Mouse (Mus musculus) midbrain, embryonic 16.5 days (tissue): ENCODE measurements around the gene Bysl. TPM values are rescaled to one million over a fixed set of nuclear protein-coding genes. Genes with fewer than 3 reads are reported as not detected.
"Not testable (repeated sequence)": the region's sequence is repeated elsewhere in the genome, so short reads cannot be mapped to it uniquely, and the experiment has no call there.

Source experiments
- ATAC-seq: fragments of 200-750 bp; cut with Nextera tagmentation; 2 replicates; pipeline ENCODE4 v1.8.0; 2017; ENCODE audit warnings: moderate TSS enrichment
- H3K27ac ChIP-seq: fragments of 300-500 bp; sonication (generic); 2 replicates; pipeline ENCODE4 v1.5.1; 2014; ENCODE audit warnings: mild to moderate bottlenecking, low read length, mixed read lengths
- H3K27me3 ChIP-seq: fragments of 300-500 bp; sonication (generic); 2 replicates; pipeline ENCODE4 v1.6.1; 2014; ENCODE audit warnings: low read depth, low read length, mixed read lengths; ENCODE audit not compliant: control insufficient read depth, insufficient read depth
- H3K36me3 ChIP-seq: fragments of 300-500 bp; sonication (generic); 2 replicates; pipeline ENCODE4 v1.6.1; 2014; ENCODE audit warnings: mild to moderate bottlenecking, low read length, moderate library complexity, mixed read lengths; ENCODE audit not compliant: control insufficient read depth, insufficient read depth
- H3K4me1 ChIP-seq: fragments of 300-500 bp; sonication (generic); 2 replicates; pipeline ENCODE4 v1.6.1; 2014; ENCODE audit warnings: mild to moderate bottlenecking, low read length, mixed read lengths; ENCODE audit not compliant: control insufficient read depth, insufficient read depth
- H3K4me2 ChIP-seq: fragments of 300-500 bp; sonication (generic); 2 replicates; pipeline ENCODE4 v1.6.1; 2014; ENCODE audit warnings: mild to moderate bottlenecking, low read length, mixed read lengths
- H3K4me3 ChIP-seq: fragments of 300-500 bp; sonication (generic); 2 replicates; pipeline ENCODE4 v1.5.1; 2014; ENCODE audit warnings: low read depth, mild to moderate bottlenecking, low read length, moderate library complexity, mixed read lengths
- H3K9ac ChIP-seq: fragments of 300-500 bp; sonication (generic); 2 replicates; pipeline ENCODE4 v1.6.1; 2014; ENCODE audit warnings: low read depth, low read length, mixed read lengths
- H3K9me3 ChIP-seq: fragments of 300-500 bp; sonication (generic); replicated peaks from 2 replicates; pipeline ENCODE4 v1.6.1; 2014; ENCODE audit warnings: mild to moderate bottlenecking, low read length, mixed read lengths; ENCODE audit not compliant: control insufficient read depth, poor library complexity, severe bottlenecking
- WGBS: fragments of 180-500 bp; shearing (Covaris S2); extraction: QIAGEN DNeasy Blood & Tissue Kit; methylation state at CpG from one replicate; pipeline ENCODE4 v1.1.7; 2014; 5-methylcytosine and 5-hydroxymethylcytosine counted together
- polyA plus RNA-seq: library from polyadenylated mRNA; unstranded; fragments of >200 nt; fragmentation: Nextera tagmentation; extraction: Ambion mirVana; gene quantifications from 2 replicates; pipeline ENCODE4 v1.2.1, GENCODE M21; 2015

Gene Bysl
- 38.6 and 40.7 TPM in 2 replicates for polyA plus RNA-seq

DNA sequence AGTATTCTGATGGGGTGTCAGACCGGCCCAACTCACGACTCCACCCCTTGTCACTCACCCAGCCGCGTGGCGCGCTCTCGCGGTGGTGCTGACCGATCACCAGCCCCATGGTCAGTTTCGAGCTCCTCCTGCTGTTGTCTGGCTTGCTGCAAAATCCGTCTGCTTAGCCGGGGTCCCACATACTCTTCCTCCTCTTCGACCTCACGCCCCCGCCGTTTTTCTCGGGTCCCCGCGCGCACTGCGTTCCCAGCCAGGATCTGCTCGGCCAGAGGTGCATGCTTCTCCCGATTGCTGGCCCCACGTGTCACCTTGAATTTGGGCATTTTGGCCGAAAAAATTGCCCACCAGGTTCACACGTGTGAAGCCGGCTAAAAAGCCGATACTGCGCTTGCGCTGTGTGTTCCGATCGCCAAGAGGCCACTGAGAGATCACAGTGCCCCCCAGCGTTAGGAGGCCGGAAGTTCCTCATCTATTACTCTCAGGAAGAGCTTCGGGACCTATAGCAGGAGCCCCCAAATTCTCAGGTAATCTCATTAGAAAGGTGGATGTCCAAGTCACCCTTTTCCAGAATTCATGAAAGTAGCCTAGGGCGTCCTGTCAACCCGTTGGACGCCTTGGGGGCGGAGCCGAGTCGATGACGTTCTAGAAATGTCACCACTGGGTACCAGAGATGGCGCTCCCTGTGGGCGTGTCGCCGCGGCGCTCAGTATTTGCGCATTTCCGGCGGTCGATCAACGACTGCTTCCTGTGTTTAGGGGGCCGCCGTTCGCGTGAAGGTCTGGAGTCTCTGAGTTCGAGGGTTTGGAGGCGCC, at the start of gene Bysl, which contains the start of the genes Med20 and Gm20517:
Gene Bysl (minus strand): TSS at position 644 of the 812 bp plus-strand sequence.
Gene Med20 (plus strand): TSS at position 734 of the 812 bp plus-strand sequence.
Gene Gm20517 (plus strand): TSS at position 741 of the 812 bp plus-strand sequence.
- under 1% methylated on average over 59 of the region's 59 CpGs for WGBS
- peak within 1 kb of the TSS; percentile 80 for H3K27ac ChIP-seq
- H3K4me3 ChIP-seq = peak within 1 kb of the TSS; percentile 84
- H3K9me3 ChIP-seq = no peaks in the 10 kb centered on the region
- peak; percentile 94 for ATAC-seq
- H3K4me2 ChIP-seq = peak within 1 kb of the TSS; percentile 95
- peak within 1 kb of the TSS; percentile 80 for H3K9ac ChIP-seq
- H3K4me1 ChIP-seq = peaks cover 24% of the 10 kb centered on the region
- H3K27me3 ChIP-seq = no peaks in the 10 kb centered on the region
- peaks cover 9% of the 10 kb centered on the region for H3K36me3 ChIP-seq

DNA sequence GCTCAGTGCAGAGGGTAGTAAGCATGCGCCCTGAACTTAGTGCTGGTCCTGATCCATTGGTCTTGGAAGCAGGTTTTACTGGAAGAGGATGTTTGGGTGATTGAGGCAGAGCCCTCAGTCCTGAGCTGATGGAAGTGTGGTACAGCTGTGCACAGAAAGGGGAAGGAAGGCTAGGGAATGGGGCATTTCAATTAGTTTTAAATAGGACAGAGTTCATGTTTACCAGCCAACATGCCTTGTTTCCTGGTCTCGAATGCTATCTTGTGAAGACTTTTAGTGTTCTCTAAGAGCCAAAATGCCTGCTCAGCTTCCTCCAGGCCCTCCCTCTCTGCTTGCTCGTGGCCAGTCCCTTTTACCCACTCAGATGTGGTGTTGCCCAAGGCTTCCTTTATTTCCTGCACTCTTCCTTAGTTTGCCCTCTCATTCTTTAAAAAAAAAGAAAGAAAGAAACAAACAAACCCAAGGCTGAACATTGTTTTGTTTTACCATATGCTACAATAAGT, 47.5 kb upstream of the Bysl start:
- Histone ChIP-seq H3K36me3 (no peaks in the 10 kb centered on the region), H3K27me3 (no peaks in the 10 kb centered on the region), H3K4me3 (no peak overlapping the region), H3K4me1 (no peaks in the 10 kb centered on the region; the same call in 1 of the 2 replicates), H3K27ac (no peak overlapping the region), H3K9me3 (no peaks in the 10 kb centered on the region), H3K9ac (no peak overlapping the region), H3K4me2 (no peak overlapping the region)
- 89% methylated on average over 3 of the region's 3 CpGs for WGBS
- ATAC-seq = no peak

DNA sequence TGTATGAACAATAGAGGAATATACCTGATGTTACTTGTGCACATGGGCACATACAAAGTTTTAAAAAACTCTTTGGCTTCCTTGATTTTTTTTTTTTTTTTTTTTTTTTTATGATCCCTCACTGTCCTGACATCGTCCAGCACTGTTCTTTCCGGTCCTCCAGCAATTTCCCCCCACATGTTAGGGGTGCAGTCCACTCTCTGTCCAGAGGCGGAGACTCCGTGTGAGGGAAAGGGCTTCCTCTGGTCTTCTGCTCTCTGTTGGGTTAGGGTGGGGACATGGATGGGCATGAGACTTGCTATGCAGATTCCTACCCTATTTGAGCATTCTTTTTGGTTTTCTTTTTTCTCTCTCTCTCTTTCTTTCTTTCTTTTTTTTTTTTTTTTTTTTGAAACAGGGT, 46.6 kb upstream of the Bysl start:
- Histone ChIP-seq H3K27ac (no peak overlapping the region), H3K4me3 (no peak overlapping the region), H3K36me3 (no peaks in the 10 kb centered on the region), H3K9ac (no peak overlapping the region), H3K4me2 (no peak overlapping the region), H3K9me3 (no peaks in the 10 kb centered on the region), H3K4me1 (no peaks in the 10 kb centered on the region), H3K27me3 (no peaks in the 10 kb centered on the region)
- 89% methylated on average over 4 of the region's 4 CpGs for WGBS
- no peak for ATAC-seq

DNA sequence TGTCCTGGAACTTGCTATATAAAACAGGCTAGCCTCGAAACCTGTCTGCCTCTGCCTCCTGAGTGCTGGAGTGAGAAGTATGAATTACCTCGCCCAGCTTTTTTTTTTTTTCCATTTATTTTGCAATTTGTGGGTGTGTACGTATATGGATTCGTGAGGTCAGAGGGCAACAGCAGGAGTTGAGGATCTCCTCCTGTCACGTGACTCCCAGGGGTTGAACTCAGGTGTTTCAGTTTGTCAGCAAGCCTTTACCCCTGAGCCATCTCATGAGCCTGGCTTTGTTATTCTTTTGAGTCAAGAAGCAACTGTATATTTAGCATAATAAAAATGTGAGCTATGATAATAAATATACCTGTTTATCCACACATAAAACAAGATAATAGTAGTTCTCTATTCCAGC, 44.4 kb upstream of the Bysl start:
- ATAC-seq = no peak
- WGBS = 86% methylated on average over 5 of the region's 5 CpGs
- H3K36me3 ChIP-seq = no peaks in the 10 kb centered on the region

DNA sequence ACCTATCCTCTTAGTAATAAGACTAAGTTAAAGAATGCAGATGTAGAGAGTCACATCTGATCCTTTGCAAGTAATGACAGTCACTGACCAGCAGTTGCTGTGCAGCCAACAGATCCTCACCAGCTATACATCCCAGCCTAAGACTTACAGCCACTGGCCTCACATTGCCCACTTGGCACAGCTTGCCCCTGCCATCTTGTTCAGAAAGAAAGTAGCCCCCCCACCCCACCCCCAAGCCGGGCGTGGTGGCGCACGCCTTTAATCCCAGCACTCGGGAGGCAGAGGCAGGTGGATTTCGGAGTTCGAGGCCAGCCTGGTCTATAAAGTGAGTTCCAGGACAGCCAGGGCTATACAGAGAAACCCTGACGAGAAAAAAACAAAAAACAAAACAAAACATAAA, 43.1 kb upstream of the Bysl start:
- not testable (repeated sequence) for H3K36me3 ChIP-seq, H3K4me3 ChIP-seq, H3K4me1 ChIP-seq, ATAC-seq, H3K9me3 ChIP-seq, H3K27me3 ChIP-seq, H3K4me2 ChIP-seq, H3K27ac ChIP-seq, H3K9ac ChIP-seq
- 93% methylated on average over 8 of the region's 8 CpGs for WGBS

More for the DNA sequence above, 44.4 kb upstream of the Bysl start:
- no peaks in the 10 kb centered on the region for H3K27me3 ChIP-seq
- H3K9me3 ChIP-seq = no peaks in the 10 kb centered on the region
- H3K9ac ChIP-seq = no peak overlapping the region
- H3K4me3 ChIP-seq = no peak overlapping the region
- no peaks in the 10 kb centered on the region for H3K4me1 ChIP-seq
- H3K4me2 ChIP-seq = no peak overlapping the region
- H3K27ac ChIP-seq = no peak overlapping the region

DNA sequence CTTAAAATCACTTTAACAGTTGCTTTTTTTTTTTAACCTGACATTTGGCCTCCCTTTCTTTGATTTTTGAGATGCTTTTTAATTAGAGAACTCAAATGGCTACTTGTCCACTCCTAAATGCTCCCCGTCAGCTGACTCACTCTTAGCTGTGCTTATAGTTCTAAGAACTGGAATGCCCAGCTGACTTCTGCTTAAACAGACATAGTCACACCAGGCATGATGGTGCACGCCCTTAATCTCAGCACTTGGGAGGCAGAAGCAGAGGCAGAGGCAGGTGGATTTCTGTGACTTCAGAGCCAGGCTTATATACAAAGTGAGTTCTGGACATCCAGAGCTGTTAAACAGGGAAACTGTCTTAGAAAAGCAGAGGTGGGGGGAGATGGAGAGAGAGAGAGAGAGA, 40.7 kb upstream of the Bysl start:
- no peak for ATAC-seq
- WGBS = 66% methylated on average over 2 of the region's 2 CpGs
- no peaks in the 10 kb centered on the region for H3K9me3 ChIP-seq
- no peak overlapping the region for H3K4me2 ChIP-seq
- no peak overlapping the region for H3K27ac ChIP-seq
- H3K4me1 ChIP-seq = no peaks in the 10 kb centered on the region
- H3K9ac ChIP-seq = no peak overlapping the region
- H3K36me3 ChIP-seq = no peaks in the 10 kb centered on the region
- H3K27me3 ChIP-seq = no peaks in the 10 kb centered on the region
- no peak overlapping the region for H3K4me3 ChIP-seq

DNA sequence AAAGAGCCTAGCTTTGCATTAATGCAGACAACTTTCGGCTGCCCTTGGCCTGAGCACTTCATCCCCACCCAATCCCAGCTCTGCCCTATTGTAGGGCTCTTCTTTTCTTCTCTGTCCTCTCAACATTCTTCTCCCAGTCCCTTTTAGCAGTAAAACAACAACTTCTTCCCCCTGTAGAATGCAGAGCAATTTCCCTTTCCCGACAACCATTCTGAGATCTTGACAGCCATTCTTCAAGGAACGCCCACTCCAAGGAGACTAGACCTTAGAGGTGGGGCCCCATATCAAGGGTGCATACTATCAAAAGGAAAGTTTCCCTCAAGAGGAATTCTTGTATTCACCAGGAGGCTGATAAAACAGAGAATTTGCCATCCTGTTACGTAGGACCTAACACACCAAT, 37.7 kb upstream of the Bysl start:
- Histone ChIP-seq H3K27me3 (no peaks in the 10 kb centered on the region), H3K9me3 (no peaks in the 10 kb centered on the region)
- 36% methylated on average over 4 of the region's 4 CpGs for WGBS

DNA sequence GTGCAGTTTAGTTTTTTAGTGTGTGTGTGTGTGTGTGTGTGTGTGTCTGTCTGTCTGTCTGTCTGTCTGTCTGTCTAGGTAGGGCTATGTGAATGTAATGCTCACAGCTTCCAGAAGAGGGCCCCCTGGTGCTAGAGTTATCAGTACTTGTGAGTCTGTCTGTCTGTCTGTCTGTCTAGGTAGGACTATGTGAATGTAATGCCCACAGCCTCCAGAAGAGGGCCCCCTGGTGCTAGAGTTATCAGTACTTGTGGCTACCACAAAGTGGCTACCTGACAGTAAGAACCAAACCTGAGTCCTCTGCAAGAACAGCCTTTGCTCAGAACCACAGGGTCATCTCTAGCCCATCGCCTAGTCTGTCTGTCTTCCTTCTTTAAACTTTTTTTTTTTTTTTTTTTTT, 35.4 kb upstream of the Bysl start:
- H3K9ac ChIP-seq = no peak overlapping the region

More for the DNA sequence above, 37.7 kb upstream of the Bysl start:
- no peaks in the 10 kb centered on the region for H3K4me1 ChIP-seq
- ATAC-seq = no peak
- H3K4me3 ChIP-seq = no peak overlapping the region
- no peak overlapping the region for H3K27ac ChIP-seq
- no peak overlapping the region for H3K4me2 ChIP-seq
- no peaks in the 10 kb centered on the region for H3K36me3 ChIP-seq
- H3K9ac ChIP-seq = no peak overlapping the region

DNA sequence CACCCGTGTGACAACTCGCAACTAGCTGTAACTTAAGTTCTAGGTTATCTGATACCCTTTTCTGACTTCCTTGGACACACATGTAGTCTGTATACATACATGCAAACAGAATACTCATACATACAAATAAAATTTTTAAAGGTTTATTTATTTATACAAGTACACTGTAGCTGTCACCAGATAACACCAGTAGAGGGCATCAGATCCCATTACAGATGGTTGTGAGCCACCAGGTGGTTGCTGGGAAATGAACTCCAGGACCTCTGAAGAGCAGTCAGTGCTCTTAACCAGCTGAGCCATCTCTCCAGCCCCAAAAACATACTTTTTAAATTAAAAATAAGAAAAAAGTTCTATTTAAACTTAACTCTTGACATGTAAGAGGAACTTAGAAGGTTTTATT, 31.7 kb upstream of the Bysl start:
- Histone ChIP-seq H3K9ac (no peak overlapping the region), H3K4me2 (no peak overlapping the region), H3K9me3 (no peaks in the 10 kb centered on the region), H3K4me1 (peaks cover 2% of the 10 kb centered on the region; the same call in 1 of the 2 replicates), H3K4me3 (no peak overlapping the region), H3K27ac (no peak overlapping the region), H3K36me3 (no peaks in the 10 kb centered on the region), H3K27me3 (no peaks in the 10 kb centered on the region)
- WGBS = 79% methylated on average over 2 of the region's 2 CpGs
- no peak for ATAC-seq

More for the DNA sequence above, 35.4 kb upstream of the Bysl start:
- Histone ChIP-seq H3K36me3 (no peaks in the 10 kb centered on the region), H3K9me3 (no peaks in the 10 kb centered on the region), H3K4me3 (no peak overlapping the region), H3K27me3 (no peaks in the 10 kb centered on the region), H3K4me2 (no peak overlapping the region), H3K4me1 (no peaks in the 10 kb centered on the region), H3K27ac (no peak overlapping the region)
- 83% methylated on average over 1 of the region's 1 CpGs for WGBS
- ATAC-seq = no peak
